In genomic region chr10:84036131-84036877, GRCm38 (mm10) we compare ENCODE assay signal across 21 mouse cellular contexts.
A peak's percentile ranks its signal among the peaks of the same experiment; 100 is the strongest.
DNase-seq lines count a peak whose midpoint lies in the region; ATAC-seq and TF ChIP-seq lines count a peak whose summit lies in the region.
"Had no signal": no experiment of that assay in that cellular context is flagged by ENCODE, and none has a peak within 500 bp of the region (broad histone marks: within the 10 kb centered on the region; RNA-seq: fewer than 3 reads in every experiment).

No protein-coding gene starts in this region.

- WGBS in kidney, adult 2 months, result 45% methylated on average over 11 of the region's 11 CpGs
- 51% methylated on average over 11 of the region's 11 CpGs for WGBS in kidney, embryonic 16.5 days
- 85% methylated on average over 11 of the region's 11 CpGs for WGBS in midbrain, embryonic 10.5 days
- WGBS in midbrain, postnatal 0 days, result 66% methylated on average over 11 of the region's 11 CpGs
- 78% methylated on average over 11 of the region's 11 CpGs for WGBS in embryonic facial prominence, embryonic 10.5 days
- WGBS in intestine, embryonic 16.5 days, result 61% methylated on average over 11 of the region's 11 CpGs

- H3K4me2 ChIP-seq in kidney, embryonic 16.5 days (replicated peaks; ENCODE audit: low read depth, low read length), result no peak overlapping the region
- H3K4me2 ChIP-seq in midbrain, postnatal 0 days (ENCODE audit: low read depth, low read length, poor library complexity, severe bottlenecking), result no peak overlapping the region
- no peak overlapping the region for H3K4me2 ChIP-seq in intestine, embryonic 16.5 days (ENCODE audit: low read depth, low read length)
- H3K4me2 ChIP-seq: forebrain, embryonic 15.5 days; heart, embryonic 15.5 days; kidney, embryonic 15.5 days; stomach, embryonic 15.5 days had no signal

- H3K27ac ChIP-seq in kidney, adult 2 months (ENCODE audit: insufficient read depth, low read depth, low read length), result no peak overlapping the region
- no peak overlapping the region for H3K27ac ChIP-seq in kidney, embryonic 16.5 days (ENCODE audit: low read length)
- H3K27ac ChIP-seq in midbrain, embryonic 10.5 days (replicated peaks), result peak overlapping the region; percentile 38; the same call in 1 of the 2 replicates
- no peak overlapping the region for H3K27ac ChIP-seq in midbrain, postnatal 0 days (ENCODE audit: low read depth, low read length)
- H3K27ac ChIP-seq in embryonic facial prominence, embryonic 10.5 days (replicated peaks), result 0 out of 2 replicates have a peak overlapping the region, but pooled peaks have one; percentile 41
- H3K27ac ChIP-seq in intestine, embryonic 16.5 days (ENCODE audit: low read length), result no peak overlapping the region
- H3K27ac ChIP-seq: forebrain, embryonic 15.5 days; heart, embryonic 15.5 days; kidney, embryonic 15.5 days; left cerebral cortex, adult 2 months; limb, embryonic 10.5 days; stomach, embryonic 15.5 days had no signal

- no peaks in the 10 kb centered on the region for H3K36me3 ChIP-seq in kidney, adult 2 months (ENCODE audit: control insufficient read depth, insufficient read depth, low read length)
- no peaks in the 10 kb centered on the region for H3K36me3 ChIP-seq in kidney, embryonic 16.5 days (ENCODE audit: insufficient read depth, low read length)
- no peaks in the 10 kb centered on the region for H3K36me3 ChIP-seq in midbrain, embryonic 10.5 days
- H3K36me3 ChIP-seq in midbrain, postnatal 0 days (ENCODE audit: insufficient read depth, low read length), result no peaks in the 10 kb centered on the region
- H3K36me3 ChIP-seq in embryonic facial prominence, embryonic 10.5 days (replicated peaks), result no peaks in the 10 kb centered on the region
- no peaks in the 10 kb centered on the region for H3K36me3 ChIP-seq in intestine, embryonic 16.5 days (ENCODE audit: control insufficient read depth, insufficient read depth, low read length)
- H3K36me3 ChIP-seq: forebrain, embryonic 15.5 days; heart, embryonic 15.5 days; kidney, embryonic 15.5 days; limb, embryonic 10.5 days; stomach, embryonic 15.5 days had no signal

- H3K4me1 ChIP-seq in kidney, adult 2 months (ENCODE audit: control insufficient read depth, insufficient read depth, low read length), result no peaks in the 10 kb centered on the region
- no peaks in the 10 kb centered on the region for H3K4me1 ChIP-seq in kidney, embryonic 16.5 days (ENCODE audit: insufficient read depth, low read length)
- H3K4me1 ChIP-seq in midbrain, embryonic 10.5 days, result peaks cover 8% of the 10 kb centered on the region
- no peaks in the 10 kb centered on the region for H3K4me1 ChIP-seq in midbrain, postnatal 0 days (ENCODE audit: insufficient read depth, low read length)
- peaks cover 6% of the 10 kb centered on the region for H3K4me1 ChIP-seq in embryonic facial prominence, embryonic 10.5 days
- no peaks in the 10 kb centered on the region for H3K4me1 ChIP-seq in intestine, embryonic 16.5 days (ENCODE audit: control insufficient read depth, insufficient read depth, low read length)
- H3K4me1 ChIP-seq: forebrain, embryonic 15.5 days; stomach, embryonic 15.5 days had no signal

- H3K4me3 ChIP-seq in kidney, adult 2 months (ENCODE audit: insufficient read depth, low read depth, low read length), result no peak overlapping the region
- H3K4me3 ChIP-seq in kidney, embryonic 16.5 days (ENCODE audit: low read length), result no peak overlapping the region
- H3K4me3 ChIP-seq in midbrain, embryonic 10.5 days, result no peak overlapping the region
- H3K4me3 ChIP-seq in midbrain, postnatal 0 days (ENCODE audit: low read depth, low read length), result no peak overlapping the region
- H3K4me3 ChIP-seq in embryonic facial prominence, embryonic 10.5 days, result no peak overlapping the region
- H3K4me3 ChIP-seq in intestine, embryonic 16.5 days (ENCODE audit: low read length), result no peak overlapping the region
- H3K4me3 ChIP-seq: forebrain, embryonic 15.5 days; heart, embryonic 15.5 days; kidney, embryonic 15.5 days; left cerebral cortex, adult 2 months; limb, embryonic 10.5 days; stomach, embryonic 15.5 days had no signal

- H3K27me3 ChIP-seq in kidney, adult 2 months (replicated peaks; ENCODE audit: control insufficient read depth, insufficient read depth, low read length), result no peaks in the 10 kb centered on the region
- no peaks in the 10 kb centered on the region for H3K27me3 ChIP-seq in kidney, embryonic 16.5 days (ENCODE audit: insufficient read depth, low read length)
- no peaks in the 10 kb centered on the region for H3K27me3 ChIP-seq in midbrain, embryonic 10.5 days (ENCODE audit: low read depth, poor library complexity, severe bottlenecking)
- H3K27me3 ChIP-seq in midbrain, postnatal 0 days (ENCODE audit: insufficient read depth, low read length), result no peaks in the 10 kb centered on the region
- H3K27me3 ChIP-seq in embryonic facial prominence, embryonic 10.5 days (replicated peaks; ENCODE audit: low read depth, poor library complexity, severe bottlenecking), result no peaks in the 10 kb centered on the region
- H3K27me3 ChIP-seq in intestine, embryonic 16.5 days (replicated peaks; ENCODE audit: control insufficient read depth, insufficient read depth, low read length), result no peaks in the 10 kb centered on the region
- H3K27me3 ChIP-seq: forebrain, embryonic 15.5 days; heart, embryonic 15.5 days; kidney, embryonic 15.5 days; stomach, embryonic 15.5 days had no signal

- TF ChIP-seq CTCF in kidney, adult 2 months (conservative IDR thresholded peaks at IDR 0.05; ENCODE audit: insufficient read depth, insufficient read length, low read depth, low read length), result no peak
- TF ChIP-seq CTCF in midbrain, postnatal 0 days (IDR thresholded peaks at IDR 0.05), result no peak

- TF ChIP-seq POLR2A in kidney, adult 2 months (IDR thresholded peaks at IDR 0.05; ENCODE audit: low read depth, low read length), result no peak

- no peak for ATAC-seq in kidney, embryonic 16.5 days (ENCODE audit: low FRiP score, low TSS enrichment)
- ATAC-seq in midbrain, postnatal 0 days (ENCODE audit: low FRiP score), result no peak
- no peak for ATAC-seq in intestine, embryonic 16.5 days
- ATAC-seq: forebrain, embryonic 15.5 days; liver, postnatal 0 days had no signal

- H3K9ac ChIP-seq in kidney, embryonic 16.5 days (replicated peaks; ENCODE audit: low read length), result no peak overlapping the region
- H3K9ac ChIP-seq in midbrain, postnatal 0 days (replicated peaks; ENCODE audit: low read length, poor library complexity, severe bottlenecking), result no peak overlapping the region
- no peak overlapping the region for H3K9ac ChIP-seq in intestine, embryonic 16.5 days (ENCODE audit: low read depth, low read length)
- H3K9ac ChIP-seq: forebrain, embryonic 15.5 days; heart, embryonic 15.5 days; kidney, embryonic 15.5 days; liver, postnatal 0 days; stomach, embryonic 15.5 days had no signal

- H3K9me3 ChIP-seq in kidney, embryonic 16.5 days (ENCODE audit: low read length), result no peaks in the 10 kb centered on the region
- no peaks in the 10 kb centered on the region for H3K9me3 ChIP-seq in midbrain, embryonic 10.5 days (replicated peaks)
- no peaks in the 10 kb centered on the region for H3K9me3 ChIP-seq in midbrain, postnatal 0 days (ENCODE audit: low read length)
- no peaks in the 10 kb centered on the region for H3K9me3 ChIP-seq in embryonic facial prominence, embryonic 10.5 days
- H3K9me3 ChIP-seq in intestine, embryonic 16.5 days (ENCODE audit: control insufficient read depth, low read length), result no peaks in the 10 kb centered on the region
- H3K9me3 ChIP-seq: forebrain, embryonic 15.5 days; heart, embryonic 15.5 days; kidney, embryonic 15.5 days; limb, embryonic 10.5 days; stomach, embryonic 15.5 days had no signal

- peak; percentile 63 for DNase-seq in kidney, adult 2 months
- DNase-seq in midbrain, embryonic 10.5 days (ENCODE audit: low spot score), result no peak
- DNase-seq in midbrain, postnatal 0 days (ENCODE audit: low spot score), result no peak
- no peak for DNase-seq in embryonic facial prominence, embryonic 10.5 days (ENCODE audit: low spot score)
- no peak for DNase-seq in urinary bladder, postnatal 14 days (ENCODE audit: low spot score)
- DNase-seq: adrenal gland, postnatal 36 days; cerebellum, adult 18-20 months; cerebellum, postnatal 25 days; embryo, embryonic 11 days; layer of hippocampus, adult 9-11 months; liver, postnatal 0 days; retina, postnatal 1 day; thymus, adult 18-20 months had no signal

Comparison
In these comparisons a context has a peak if more than half of its experiments do, and no peak if none do; other contexts are left out.
1. H3K27ac ChIP-seq: peak in midbrain, embryonic 10.5 days (single experiment) and embryonic facial prominence, embryonic 10.5 days (single experiment); none in kidney, adult 2 months (single experiment), kidney, embryonic 16.5 days (single experiment), midbrain, postnatal 0 days (single experiment) and intestine, embryonic 16.5 days (single experiment).